Mouse (Mus musculus) kidney, postnatal 0 days (tissue): ENCODE data around the gene En2. TPM values are rescaled to one million over a fixed set of nuclear protein-coding genes. Genes with fewer than 3 reads are reported as not detected.
A peak's percentile ranks its signal among the peaks of the same experiment; 100 is the strongest.

Source experiments
- ATAC-seq: fragments of 200-750 bp; cut with Nextera tagmentation; replicated peaks from 2 replicates; pipeline ENCODE4 v1.8.0; 2017; ENCODE audit warnings: low read depth, moderate number of reproducible peaks, moderate TSS enrichment, moderate library complexity; ENCODE audit not compliant: low FRiP score
- DNase-seq: peaks from one replicate; pipeline ENCODE4 v3.0.0-alpha.2; 2016; ENCODE audit warnings: low spot score
- H3K27ac ChIP-seq: fragments of 300-500 bp; sonication (generic); 2 replicates; pipeline ENCODE4 v1.5.1; 2014; ENCODE audit warnings: mild to moderate bottlenecking
- H3K27me3 ChIP-seq: fragments of 300-500 bp; sonication (generic); 2 replicates; pipeline ENCODE4 v1.6.1; 2014; ENCODE audit warnings: low read length, mixed read lengths; ENCODE audit not compliant: insufficient read depth
- H3K36me3 ChIP-seq: fragments of 300-500 bp; sonication (generic); 2 replicates; pipeline ENCODE4 v1.6.1; 2014; ENCODE audit warnings: low read length, mixed read lengths; ENCODE audit not compliant: insufficient read depth
- H3K4me1 ChIP-seq: fragments of 300-500 bp; sonication (generic); replicated peaks from 2 replicates; pipeline ENCODE4 v1.6.1; 2014; ENCODE audit warnings: antibody characterized with exemption, low read length, mixed read lengths; ENCODE audit not compliant: insufficient read depth
- H3K4me2 ChIP-seq: fragments of 300-500 bp; sonication (generic); 2 replicates; pipeline ENCODE4 v1.6.1; 2014; ENCODE audit warnings: mild to moderate bottlenecking, low read length, moderate library complexity, mixed read lengths
- H3K4me3 ChIP-seq: fragments of 300-500 bp; sonication (generic); replicated peaks from 2 replicates; pipeline ENCODE4 v1.5.1; 2014; ENCODE audit warnings: low read depth, low read length
- H3K9ac ChIP-seq: fragments of 300-500 bp; sonication (generic); 2 replicates; pipeline ENCODE4 v1.6.1; 2014; ENCODE audit warnings: low read depth, low read length
- H3K9me3 ChIP-seq: fragments of 300-500 bp; sonication (generic); replicated peaks from 2 replicates; pipeline ENCODE4 v1.6.1; 2016; ENCODE audit warnings: low read length, inconsistent platforms, mixed read lengths
- CTCF ChIP-seq: IDR thresholded peaks from 2 replicates; pipeline ENCODE4 v1.5.1; 2016; ENCODE audit warnings: antibody characterized with exemption, low read depth, mild to moderate bottlenecking, moderate library complexity
- WGBS: fragments of 180-500 bp; shearing (Covaris S2); extraction: QIAGEN DNeasy Blood & Tissue Kit; methylation state at CpG from one replicate; pipeline ENCODE4 v1.1.7; 2014; 5-methylcytosine and 5-hydroxymethylcytosine counted together
- polyA plus RNA-seq: library from polyadenylated mRNA; unstranded; fragments of >200 nt; fragmentation: Nextera tagmentation; extraction: Ambion mirVana; gene quantifications from 2 replicates; pipeline ENCODE4 v1.2.1, GENCODE M21; 2015

Gene En2
- polyA plus RNA-seq, 1 experiment from 2014 or later = not detected

GRCm38 (mm10) chr5:28206448-28206847 is 41.0 kb downstream of the En2 start:
- Histone ChIP-seq H3K9ac (no peak overlapping the region), H3K4me1 (no peaks in the 10 kb centered on the region), H3K4me3 (no peak overlapping the region), H3K4me2 (no peak overlapping the region), H3K27me3 (peaks cover 59% of the 10 kb centered on the region), H3K9me3 (no peaks in the 10 kb centered on the region), H3K36me3 (no peaks in the 10 kb centered on the region), H3K27ac (no peak overlapping the region)
- ATAC-seq = no peak
- WGBS = 58% methylated on average over 4 of the region's 4 CpGs
- no peak for DNase-seq
- TF ChIP-seq CTCF = no peak

- Histone ChIP-seq H3K4me2 (no peak overlapping the region), H3K4me1 (no peaks in the 10 kb centered on the region), H3K27ac (no peak overlapping the region), H3K9ac (no peak overlapping the region), H3K27me3 (peaks cover 62% of the 10 kb centered on the region), H3K9me3 (no peaks in the 10 kb centered on the region), H3K4me3 (no peak overlapping the region), H3K36me3 (no peaks in the 10 kb centered on the region)
- TF ChIP-seq CTCF = no peak
- DNase-seq (no peak), ATAC-seq (no peak)
- 64% methylated on average over 4 of the region's 4 CpGs for whole genome bisulfite sequencing
These were observed 41.5 kb downstream of the En2 start for GRCm38 (mm10) chr5:28207043-28207442.

- no peak for TF ChIP-seq CTCF
- no peak for ATAC-seq
- H3K4me2 ChIP-seq = peak overlapping the region; percentile 54; the same call in 1 of the 2 replicates
These were observed 43.4 kb downstream of the En2 start for GRCm38 (mm10) chr5:28208726-28209520.

GRCm38 (mm10) chr5:28209549-28210431 is 44.3 kb downstream of the En2 start:
- H3K9me3 ChIP-seq = no peaks in the 10 kb centered on the region
- ATAC-seq (no peak), DNase-seq (no peak)
- peak overlapping the region; percentile 32 for H3K4me3 ChIP-seq
- peak overlapping the region; percentile 54 for H3K4me2 ChIP-seq
- peaks cover 66% of the 10 kb centered on the region for H3K27me3 ChIP-seq
- no peak overlapping the region for H3K9ac ChIP-seq
- H3K36me3 ChIP-seq = no peaks in the 10 kb centered on the region
- WGBS = under 1% methylated on average over 80 of the region's 80 CpGs
- no peaks in the 10 kb centered on the region for H3K4me1 ChIP-seq
- TF ChIP-seq CTCF = no peak
- no peak overlapping the region for H3K27ac ChIP-seq

More at GRCm38 (mm10) chr5:28208726-28209520, 43.4 kb downstream of the En2 start:
- no peaks in the 10 kb centered on the region for H3K36me3 ChIP-seq
- peaks cover 66% of the 10 kb centered on the region for H3K27me3 ChIP-seq
- 11% methylated on average over 20 of the region's 20 CpGs for WGBS
- no peak overlapping the region for H3K9ac ChIP-seq
- H3K27ac ChIP-seq = no peak overlapping the region
- no peaks in the 10 kb centered on the region for H3K4me1 ChIP-seq
- no peak for DNase-seq
- 0 out of 2 replicates have a peak overlapping the region, but pooled peaks have one; percentile 32 for H3K4me3 ChIP-seq
- H3K9me3 ChIP-seq = no peaks in the 10 kb centered on the region

GRCm38 (mm10) chr5:28210591-28211550 is 45.4 kb downstream of the En2 start:
- ATAC-seq (no peak), DNase-seq (peak; percentile 9)
- no peak overlapping the region for H3K27ac ChIP-seq
- no peaks in the 10 kb centered on the region for H3K9me3 ChIP-seq
- no peak overlapping the region; the same call in 1 of the 2 replicates for H3K4me3 ChIP-seq
- H3K27me3 ChIP-seq = peaks cover 61% of the 10 kb centered on the region
- H3K9ac ChIP-seq = no peak overlapping the region
- no peak overlapping the region for H3K4me2 ChIP-seq
- no peaks in the 10 kb centered on the region for H3K36me3 ChIP-seq
- no peaks in the 10 kb centered on the region for H3K4me1 ChIP-seq
- WGBS = 2% methylated on average over 29 of the region's 29 CpGs
- TF ChIP-seq CTCF = no peak
